In the genomic region with DNA sequence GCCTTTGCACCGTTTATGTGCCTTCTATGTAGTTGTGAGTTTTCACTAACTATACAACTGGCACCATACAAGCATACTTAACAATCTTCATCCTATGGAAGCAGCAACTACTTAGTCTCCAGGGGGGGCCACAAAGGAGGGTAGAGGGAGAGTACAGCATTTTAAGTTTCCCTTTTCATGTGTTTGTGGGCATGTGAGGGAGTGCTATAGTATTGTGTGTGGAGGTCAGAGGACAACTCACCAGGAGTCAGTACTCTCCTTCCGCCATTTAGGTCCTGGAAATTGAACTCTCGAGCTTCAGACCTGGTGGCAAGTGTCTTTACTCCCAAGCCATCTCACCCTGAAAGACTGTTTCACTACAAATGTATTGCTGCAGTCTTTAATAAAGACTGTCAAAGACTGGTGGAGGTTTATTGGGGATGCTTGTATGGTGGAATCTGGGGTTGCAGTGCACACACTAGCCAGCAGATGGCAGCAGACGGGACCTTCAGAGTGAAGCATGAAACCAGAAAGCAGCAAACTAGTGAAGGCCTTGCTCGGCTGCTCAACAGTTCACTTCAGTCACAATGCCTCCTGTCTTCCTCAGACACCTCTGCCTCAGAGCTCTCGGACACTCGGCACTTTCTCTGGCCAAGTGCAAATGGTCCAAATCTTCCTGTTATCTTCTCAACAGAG, we compare ENCODE assay signal across 9 mouse cellular contexts. TPM values are rescaled to one million over a fixed set of nuclear protein-coding genes. Genes with fewer than 3 reads are reported as not detected.
A peak's percentile ranks its signal among the peaks of the same experiment; 100 is the strongest.
DNase-seq lines count a peak whose midpoint lies in the region; TF ChIP-seq lines count a peak whose summit lies in the region.
"Had no signal": no experiment of that assay in that cellular context is flagged by ENCODE, and none has a peak within 500 bp of the region (broad histone marks: within the 10 kb centered on the region; RNA-seq: fewer than 3 reads in every experiment).

No protein-coding gene starts in this region.

- no peaks in the 10 kb centered on the region for H3K4me1 ChIP-seq in lung, adult 2 months (ENCODE audit: control insufficient read depth, insufficient read depth, low read length)
- H3K4me1 ChIP-seq: limb, embryonic 12.5 days had no signal

- TF ChIP-seq CTCF in lung, adult 2 months (IDR thresholded peaks at IDR 0.05; ENCODE audit: insufficient read depth, low read length): peak; percentile 99

- 20% methylated on average over 7 of the region's 7 CpGs for WGBS in lung, adult 2 months

- TF ChIP-seq POLR2A in lung, adult 2 months (IDR thresholded peaks at IDR 0.05; ENCODE audit: borderline replicate concordance, extremely low read depth, low read depth, low read length): no peak

- no peak overlapping the region for H3K4me3 ChIP-seq in lung, adult 2 months (replicated peaks; ENCODE audit: extremely low read depth, low read depth, low read length)
- H3K4me3 ChIP-seq: limb, embryonic 12.5 days had no signal

- DNase-seq in CD4-positive helper T cell, adult 2 months (ENCODE audit: low read depth, low spot score): peak; percentile 70
- DNase-seq in MEL-GATA-1-ER (ENCODE audit: extremely low read depth, low read depth): peak; percentile 44
- DNase-seq in cerebellum, adult 9-10 months: peak; percentile 62
- DNase-seq in frontal cortex, postnatal 36 days (ENCODE audit: low spot score in 2 of 2): peak; percentile 70 to 76
- peak; percentile 68 for DNase-seq in kidney, postnatal 14 days
- peak; percentile 64 for DNase-seq in lung, adult 2 months
- DNase-seq in right cerebral cortex, adult 18-20 months: peak; percentile 49
- peak; percentile 61 for DNase-seq in yolk sac, embryonic 10.5 days (ENCODE audit: low spot score)

RNA-seq across cellular contexts. Expression of a gene that starts 10.6 kb away (rescaled TPM):
- polyA plus RNA-seq in lung, adult 2 months (2012; rRNA removed): 37.3 and 48.5 TPM in 2 replicates

RNA-seq across cellular contexts. Expression of a gene that starts 12.9 kb away (rescaled TPM):
- polyA plus RNA-seq in lung, adult 2 months (2012; rRNA removed): 13.0 and 15.2 TPM in 2 replicates
